ENCODE assay signal across 12 mouse cellular contexts in genomic region chr19:28635991-28636553, GRCm38 (mm10). TPM values are rescaled to one million over a fixed set of nuclear protein-coding genes. Genes with fewer than 3 reads are reported as not detected.
DNase-seq lines count a peak whose midpoint lies in the region; ATAC-seq and TF ChIP-seq lines count a peak whose summit lies in the region.
"Had no signal": no experiment of that assay in that cellular context is flagged by ENCODE, and none has a peak within 500 bp of the region (broad histone marks: within the 10 kb centered on the region; RNA-seq: fewer than 3 reads in every experiment).

No protein-coding gene starts in this region.

- H3K4me3 ChIP-seq in layer of hippocampus, adult 2 months, result no peak overlapping the region
- no peak overlapping the region for H3K4me3 ChIP-seq in forebrain, embryonic 16.5 days (replicated peaks; ENCODE audit: low read length)
- H3K4me3 ChIP-seq in kidney, embryonic 16.5 days (ENCODE audit: low read length), result no peak overlapping the region
- H3K4me3 ChIP-seq in stomach, embryonic 14.5 days (ENCODE audit: low read depth, low read length), result no peak overlapping the region

- WGBS in forebrain, embryonic 16.5 days, result 3% methylated on average over 7 of the region's 8 CpGs
- 30% methylated on average over 7 of the region's 8 CpGs for WGBS in kidney, embryonic 16.5 days
- WGBS in stomach, embryonic 14.5 days, result 59% methylated on average over 7 of the region's 8 CpGs

- TF ChIP-seq CTCF in layer of hippocampus, adult 2 months (conservative IDR thresholded peaks at IDR 0.05), result no peak

- DNase-seq in layer of hippocampus, adult 2 months (ENCODE audit: low spot score in 2 of 2), result no peak
- no peak for DNase-seq in layer of hippocampus, adult 9-11 months
- DNase-seq in embryo, embryonic 10.5 days (ENCODE audit: low spot score), result no peak
- DNase-seq in urinary bladder, postnatal 10 days (ENCODE audit: low spot score), result no peak
- DNase-seq in heart, postnatal 4 days, result no peak
- DNase-seq: cerebellum, postnatal 10 days; gastrocnemius, postnatal 36 days; heart, postnatal 10 days; lung, adult 2 months had no signal

- H3K9me3 ChIP-seq in forebrain, embryonic 16.5 days (ENCODE audit: control insufficient read depth, low read length), result no peaks in the 10 kb centered on the region
- H3K9me3 ChIP-seq in kidney, embryonic 16.5 days (ENCODE audit: low read length), result no peaks in the 10 kb centered on the region
- H3K9me3 ChIP-seq in stomach, embryonic 14.5 days (ENCODE audit: control insufficient read depth, low read depth, low read length), result no peaks in the 10 kb centered on the region

- peak; percentile 65 for ATAC-seq in forebrain, embryonic 16.5 days
- ATAC-seq in kidney, embryonic 16.5 days (ENCODE audit: low FRiP score, low TSS enrichment), result peak; percentile 80
- 0 out of 2 replicates have a peak, but pooled peaks have one; percentile 53 for ATAC-seq in stomach, embryonic 14.5 days (ENCODE audit: insufficient number of reproducible peaks, insufficient read depth, low FRiP score, low read depth)

- H3K4me2 ChIP-seq in forebrain, embryonic 16.5 days (ENCODE audit: low read length), result peak overlapping the region; percentile 28
- H3K4me2 ChIP-seq in kidney, embryonic 16.5 days (replicated peaks; ENCODE audit: low read depth, low read length), result peak overlapping the region; percentile 12; the same call in 1 of the 2 replicates
- H3K4me2 ChIP-seq in stomach, embryonic 14.5 days (replicated peaks; ENCODE audit: low read depth, low read length), result no peak overlapping the region

- peak overlapping the region; percentile 77 for H3K27ac ChIP-seq in layer of hippocampus, adult 2 months
- H3K27ac ChIP-seq in forebrain, embryonic 16.5 days (ENCODE audit: low read length), result no peak overlapping the region
- H3K27ac ChIP-seq in kidney, embryonic 16.5 days (ENCODE audit: low read length), result peak overlapping the region; percentile 76
- H3K27ac ChIP-seq in stomach, embryonic 14.5 days (ENCODE audit: low read length), result no peak overlapping the region

- H3K4me1 ChIP-seq in forebrain, embryonic 16.5 days (replicated peaks; ENCODE audit: control insufficient read depth, insufficient read depth, low read length), result peaks cover 7% of the 10 kb centered on the region; the same call in 1 of the 2 replicates
- peaks cover 18% of the 10 kb centered on the region for H3K4me1 ChIP-seq in kidney, embryonic 16.5 days (ENCODE audit: insufficient read depth, low read length)
- H3K4me1 ChIP-seq in stomach, embryonic 14.5 days (ENCODE audit: control insufficient read depth, insufficient read depth, low read length), result peaks cover 2% of the 10 kb centered on the region; the same call in 1 of the 2 replicates

- H3K9ac ChIP-seq in forebrain, embryonic 16.5 days (replicated peaks; ENCODE audit: low read depth, low read length), result no peak overlapping the region
- H3K9ac ChIP-seq in kidney, embryonic 16.5 days (replicated peaks; ENCODE audit: low read length), result 0 out of 2 replicates have a peak overlapping the region, but pooled peaks have one; percentile 26
- no peak overlapping the region for H3K9ac ChIP-seq in stomach, embryonic 14.5 days (replicated peaks; ENCODE audit: low read depth, low read length)

- no peaks in the 10 kb centered on the region for H3K36me3 ChIP-seq in forebrain, embryonic 16.5 days (ENCODE audit: control insufficient read depth, insufficient read depth)
- H3K36me3 ChIP-seq in kidney, embryonic 16.5 days (ENCODE audit: insufficient read depth, low read length), result no peaks in the 10 kb centered on the region
- no peaks in the 10 kb centered on the region for H3K36me3 ChIP-seq in stomach, embryonic 14.5 days (ENCODE audit: control insufficient read depth, insufficient read depth, low read length)

- no peaks in the 10 kb centered on the region for H3K27me3 ChIP-seq in forebrain, embryonic 16.5 days (replicated peaks; ENCODE audit: control insufficient read depth, insufficient read depth, low read length)
- H3K27me3 ChIP-seq in kidney, embryonic 16.5 days (ENCODE audit: insufficient read depth, low read length), result no peaks in the 10 kb centered on the region
- no peaks in the 10 kb centered on the region for H3K27me3 ChIP-seq in stomach, embryonic 14.5 days (ENCODE audit: control insufficient read depth, insufficient read depth, low read length)

RNA-seq across cellular contexts. Expression of gene Glis3, which starts 43.8 kb away (rescaled TPM):
- 10 to 100 TPM; 33.0 to 36.4 TPM for total RNA-seq in layer of hippocampus, adult 2 months (2021)
- 0.32 and 1.4 TPM in 2 replicates for polyA plus RNA-seq in forebrain, embryonic 16.5 days (2015; fragmentation: Nextera tagmentation; extraction: Ambion mirVana)
- polyA plus RNA-seq in kidney, embryonic 16.5 days (2015; fragmentation: Nextera tagmentation; extraction: Ambion mirVana), result 9.0 and 10.1 TPM in 2 replicates
- polyA plus RNA-seq in stomach, embryonic 14.5 days (2014; fragmentation: Nextera tagmentation; extraction: Ambion mirVana), result 1.8 and 2.3 TPM in 2 replicates
- total RNA-seq in heart, postnatal 4 days (2021), result 1 to 10 TPM; 2.1 to 2.3 TPM

Comparison
In these comparisons a context has a peak if more than half of its experiments do, and no peak if none do; other contexts are left out.
1. H3K27ac ChIP-seq: peak in layer of hippocampus, adult 2 months (single experiment) and kidney, embryonic 16.5 days (single experiment); none in forebrain, embryonic 16.5 days (single experiment) and stomach, embryonic 14.5 days (single experiment).
2. Peak in every context shown above with its lines, with median percentiles within 50 percentile points of each other: ATAC-seq.